Mouse (Mus musculus) forebrain, embryonic 12.5 days (tissue): Measurements from ENCODE around the gene Chpf2. TPM values are rescaled to one million over a fixed set of nuclear protein-coding genes. Genes with fewer than 3 reads are reported as not detected.

Experiments used
- ATAC-seq: fragments of 200-750 bp; cut with Nextera tagmentation; 2 replicates; pipeline ENCODE4 v1.8.0; 2017; ENCODE audit warnings: moderate TSS enrichment; ENCODE audit not compliant: low FRiP score
- H3K27ac ChIP-seq: fragments of 300-500 bp; sonication (generic); 2 replicates; pipeline ENCODE4 v1.5.1; 2016; ENCODE audit warnings: mild to moderate bottlenecking
- H3K27me3 ChIP-seq: fragments of 300-500 bp; sonication (generic); 2 replicates; pipeline ENCODE4 v1.6.1; 2016; ENCODE audit warnings: mild to moderate bottlenecking
- H3K36me3 ChIP-seq: fragments of 300-500 bp; sonication (generic); replicated peaks from 2 replicates; pipeline ENCODE4 v1.6.1; 2016; ENCODE audit warnings: mild to moderate bottlenecking
- H3K4me1 ChIP-seq: fragments of 300-500 bp; sonication (generic); 2 replicates; pipeline ENCODE4 v1.6.1; 2016
- H3K4me2 ChIP-seq: fragments of 300-500 bp; sonication (generic); 2 replicates; pipeline ENCODE4 v1.6.1; 2016; ENCODE audit warnings: mild to moderate bottlenecking, moderate library complexity
- H3K4me3 ChIP-seq: fragments of 300-500 bp; sonication (generic); replicated peaks from 2 replicates; pipeline ENCODE4 v1.5.1; 2016; ENCODE audit warnings: mild to moderate bottlenecking
- H3K9ac ChIP-seq: fragments of 300-500 bp; sonication (generic); 2 replicates; pipeline ENCODE4 v1.6.1; 2016; ENCODE audit warnings: mild to moderate bottlenecking
- H3K9me3 ChIP-seq: fragments of 300-500 bp; sonication (generic); 2 replicates; pipeline ENCODE4 v1.6.1; 2016
- WGBS: fragments of 180-500 bp; shearing (Covaris S2); methylation state at CpG from one replicate; pipeline ENCODE4 v1.1.7; 2016; 5-methylcytosine and 5-hydroxymethylcytosine counted together
- polyA plus RNA-seq: library from polyadenylated mRNA; unstranded; fragments of >200 nt; fragmentation: Nextera tagmentation; extraction: Ambion mirVana; gene quantifications from 2 replicates; pipeline ENCODE4 v1.2.1, GENCODE M21; 2016

Chpf2 gene
- polyA plus RNA-seq, 1 experiment from 2014 or later, result 18.8 TPM

GRCm38 (mm10) chr5:24612302-24612649, 25.7 kb downstream of the Chpf2 start:
- 72% methylated on average over 5 of the region's 5 CpGs for WGBS
- peak overlapping the region; percentile 70 for H3K27ac ChIP-seq
- no peak overlapping the region for H3K4me3 ChIP-seq
- no peaks in the 10 kb centered on the region for H3K27me3 ChIP-seq
- no peaks in the 10 kb centered on the region for H3K9me3 ChIP-seq
- peaks cover 18% of the 10 kb centered on the region for H3K4me1 ChIP-seq
- no peaks in the 10 kb centered on the region for H3K36me3 ChIP-seq
- no peak overlapping the region for H3K9ac ChIP-seq
- no peak overlapping the region for H3K4me2 ChIP-seq
- no peak for ATAC-seq

GRCm38 (mm10) chr5:24615097-24615496, 28.6 kb downstream of the Chpf2 start:
- Histone ChIP-seq H3K4me3 (no peak overlapping the region), H3K4me2 (no peak overlapping the region), H3K27me3 (no peaks in the 10 kb centered on the region), H3K9ac (no peak overlapping the region), H3K4me1 (peaks cover 16% of the 10 kb centered on the region; the same call in 1 of the 2 replicates), H3K9me3 (no peaks in the 10 kb centered on the region), H3K27ac (no peak overlapping the region), H3K36me3 (no peaks in the 10 kb centered on the region)
- 74% methylated on average over 6 of the region's 6 CpGs for WGBS
- no peak for ATAC-seq

- H3K9me3 ChIP-seq, result no peaks in the 10 kb centered on the region
- peaks cover 14% of the 10 kb centered on the region for H3K4me1 ChIP-seq
- H3K4me2 ChIP-seq, result no peak overlapping the region
- WGBS, result 72% methylated on average over 3 of the region's 3 CpGs
- H3K27me3 ChIP-seq, result peaks cover 25% of the 10 kb centered on the region
- no peak overlapping the region for H3K9ac ChIP-seq
- no peak overlapping the region for H3K4me3 ChIP-seq
- H3K27ac ChIP-seq, result no peak overlapping the region
- no peaks in the 10 kb centered on the region for H3K36me3 ChIP-seq
- ATAC-seq, result no peak
Measured at GRCm38 (mm10) chr5:24618921-24619320, 32.4 kb downstream of the Chpf2 start.

GRCm38 (mm10) chr5:24620116-24620515, 33.6 kb downstream of the Chpf2 start:
- H3K9me3 ChIP-seq, result no peaks in the 10 kb centered on the region
- H3K9ac ChIP-seq, result no peak overlapping the region
- no peak overlapping the region for H3K4me2 ChIP-seq
- peaks cover 24% of the 10 kb centered on the region for H3K4me1 ChIP-seq
- H3K36me3 ChIP-seq, result no peaks in the 10 kb centered on the region
- H3K27me3 ChIP-seq, result peaks cover 29% of the 10 kb centered on the region
- no peak overlapping the region for H3K27ac ChIP-seq
- H3K4me3 ChIP-seq, result no peak overlapping the region
- ATAC-seq, result no peak
- 79% methylated on average over 8 of the region's 8 CpGs for WGBS

GRCm38 (mm10) chr5:24620626-24621025, 34.1 kb downstream of the Chpf2 start:
- no peak for ATAC-seq
- no peak overlapping the region for H3K4me3 ChIP-seq
- no peak overlapping the region for H3K9ac ChIP-seq
- no peaks in the 10 kb centered on the region for H3K9me3 ChIP-seq
- H3K36me3 ChIP-seq, result no peaks in the 10 kb centered on the region
- peaks cover 24% of the 10 kb centered on the region for H3K4me1 ChIP-seq
- H3K4me2 ChIP-seq, result no peak overlapping the region
- H3K27ac ChIP-seq, result no peak overlapping the region
- peaks cover 30% of the 10 kb centered on the region for H3K27me3 ChIP-seq
- 67% methylated on average over 8 of the region's 8 CpGs for WGBS

GRCm38 (mm10) chr5:24622386-24623040, 36.0 kb downstream of the Chpf2 start:
- Histone ChIP-seq H3K4me2 (no peak overlapping the region), H3K27me3 (peaks cover 30% of the 10 kb centered on the region), H3K9me3 (no peaks in the 10 kb centered on the region), H3K27ac (no peak overlapping the region), H3K4me3 (no peak overlapping the region), H3K9ac (0 out of 2 replicates have a peak overlapping the region, but pooled peaks have one; percentile 18), H3K36me3 (no peaks in the 10 kb centered on the region), H3K4me1 (peaks cover 24% of the 10 kb centered on the region)
- WGBS, result 72% methylated on average over 7 of the region's 7 CpGs
- no peak for ATAC-seq

- H3K27ac ChIP-seq, result 0 out of 2 replicates have a peak overlapping the region, but pooled peaks have one; percentile 25
- H3K27me3 ChIP-seq, result peaks cover 30% of the 10 kb centered on the region
- 45% methylated on average over 8 of the region's 8 CpGs for WGBS
Measured at GRCm38 (mm10) chr5:24623041-24623985, 36.8 kb downstream of the Chpf2 start.

GRCm38 (mm10) chr5:24623986-24624821, 37.7 kb downstream of the Chpf2 start, which contains the start of gene Smarcd3:
Gene Smarcd3, minus strand, starts transcription at chr5:24624411.
- peak within 1 kb of the TSS; percentile 56 for H3K4me3 ChIP-seq
- peaks cover 30% of the 10 kb centered on the region for H3K27me3 ChIP-seq
- peak within 1 kb of the TSS; percentile 82 for H3K4me2 ChIP-seq
- H3K4me1 ChIP-seq, result peaks cover 24% of the 10 kb centered on the region
- H3K9ac ChIP-seq, result peak within 1 kb of the TSS; percentile 71
- no peaks in the 10 kb centered on the region for H3K9me3 ChIP-seq
- peak within 1 kb of the TSS; percentile 38; the same call in 1 of the 2 replicates for H3K27ac ChIP-seq
- H3K36me3 ChIP-seq, result no peaks in the 10 kb centered on the region
- ATAC-seq, result peak; percentile 90
- 3% methylated on average over 36 of the region's 37 CpGs for WGBS

More at GRCm38 (mm10) chr5:24623041-24623985, 36.8 kb downstream of the Chpf2 start:
- no peaks in the 10 kb centered on the region for H3K36me3 ChIP-seq
- H3K4me1 ChIP-seq, result peaks cover 24% of the 10 kb centered on the region
- ATAC-seq, result no peak
- peak overlapping the region; percentile 56 for H3K4me3 ChIP-seq
- H3K9ac ChIP-seq, result peak overlapping the region; percentile 71
- no peaks in the 10 kb centered on the region for H3K9me3 ChIP-seq
- peak overlapping the region; percentile 82 for H3K4me2 ChIP-seq

DNA sequence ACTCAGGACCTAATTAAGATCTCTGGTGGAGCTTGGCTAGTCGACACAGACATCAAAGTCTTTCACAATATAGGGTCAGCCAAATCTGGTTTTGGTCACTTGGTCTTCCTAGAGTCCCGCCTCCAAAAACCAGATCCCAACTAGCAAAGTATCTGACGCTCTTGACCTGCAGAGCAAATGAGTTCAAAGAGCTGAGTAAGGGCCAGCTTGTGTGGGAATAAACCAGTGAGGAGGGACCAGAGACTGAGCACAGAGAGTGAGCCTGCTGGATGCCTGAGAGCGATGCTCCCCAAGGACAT, 38.2 kb downstream of the Chpf2 start:
- Histone ChIP-seq H3K4me2 (peak overlapping the region; percentile 82), H3K9me3 (no peaks in the 10 kb centered on the region), H3K4me1 (peaks cover 24% of the 10 kb centered on the region), H3K27ac (no peak overlapping the region), H3K27me3 (peaks cover 30% of the 10 kb centered on the region), H3K36me3 (no peaks in the 10 kb centered on the region), H3K9ac (peak overlapping the region; percentile 71; the same call in 1 of the 2 replicates), H3K4me3 (peak overlapping the region; percentile 56; the same call in 1 of the 2 replicates)
- 37% methylated on average over 4 of the region's 4 CpGs for WGBS
- ATAC-seq, result no peak

- 77% methylated on average over 3 of the region's 3 CpGs for WGBS
- no peak overlapping the region for H3K9ac ChIP-seq
- ATAC-seq, result no peak
Measured at GRCm38 (mm10) chr5:24629712-24630111, 43.2 kb downstream of the Chpf2 start.

DNA sequence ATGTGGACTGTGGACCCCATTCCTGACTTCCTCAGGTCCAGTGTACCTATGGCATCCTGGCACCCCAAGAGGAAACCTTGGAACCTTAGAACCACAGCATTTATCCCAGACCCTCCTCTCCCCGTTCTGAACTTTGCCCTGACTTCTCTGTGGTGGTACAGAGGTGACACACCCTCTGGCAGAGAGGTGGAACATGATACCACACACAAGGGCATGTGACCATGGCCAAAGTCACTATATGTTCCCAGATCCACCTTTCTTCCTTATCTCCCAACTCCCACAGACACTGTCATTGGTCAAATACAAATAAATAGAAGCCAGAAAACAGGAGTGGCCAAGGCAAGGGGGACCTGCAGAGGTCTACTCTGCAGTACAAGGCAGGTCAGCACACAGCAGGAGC, 48.6 kb downstream of the Chpf2 start:
- H3K27me3 ChIP-seq, result peaks cover 4% of the 10 kb centered on the region; the same call in 1 of the 2 replicates
- no peak overlapping the region for H3K4me3 ChIP-seq
- no peaks in the 10 kb centered on the region for H3K9me3 ChIP-seq
- 48% methylated on average over 1 of the region's 1 CpGs for WGBS
- H3K4me1 ChIP-seq, result peaks cover 13% of the 10 kb centered on the region
- no peak overlapping the region for H3K9ac ChIP-seq
- no peaks in the 10 kb centered on the region for H3K36me3 ChIP-seq
- ATAC-seq, result no peak
- H3K4me2 ChIP-seq, result no peak overlapping the region
- H3K27ac ChIP-seq, result no peak overlapping the region

More at GRCm38 (mm10) chr5:24629712-24630111, 43.2 kb downstream of the Chpf2 start:
- H3K4me1 ChIP-seq, result peaks cover 3% of the 10 kb centered on the region
- no peaks in the 10 kb centered on the region for H3K36me3 ChIP-seq
- no peak overlapping the region for H3K4me3 ChIP-seq
- H3K9me3 ChIP-seq, result no peaks in the 10 kb centered on the region
- peaks cover 8% of the 10 kb centered on the region; the same call in 1 of the 2 replicates for H3K27me3 ChIP-seq
- H3K4me2 ChIP-seq, result no peak overlapping the region
- no peak overlapping the region for H3K27ac ChIP-seq
